Mouse (Mus musculus): ENCODE data around the gene Olfr1228. TPM values are rescaled to one million over a fixed set of nuclear protein-coding genes. Genes with fewer than 3 reads are reported as not detected.

Olfr1228 gene
- polyA plus RNA-seq (2015; fragmentation: Nextera tagmentation; extraction: Ambion mirVana): not detected in 2 replicates

DNA sequence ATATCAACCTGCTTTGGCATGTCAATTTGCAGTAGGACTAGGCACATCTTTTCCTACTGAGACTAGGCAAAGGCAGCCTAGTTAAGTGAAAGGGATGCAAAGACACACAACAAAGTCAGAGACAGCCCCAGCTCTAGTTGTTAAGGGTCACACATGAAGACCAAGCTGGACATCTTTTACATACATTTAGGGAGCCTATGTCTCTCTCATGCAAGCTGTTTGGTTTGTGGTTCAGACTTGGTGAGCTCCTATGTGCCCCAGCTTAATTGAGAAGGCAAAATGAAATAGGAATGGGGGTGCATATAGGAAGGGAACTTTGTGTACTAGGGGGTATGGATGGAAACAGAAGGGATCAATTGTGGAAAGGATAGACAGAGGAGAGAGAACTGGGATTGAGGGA lies at the start of gene Olfr1228:
Olfr1228 (minus strand) TSS at position 101 of the 400 bp plus-strand sequence.
- Histone ChIP-seq H3K27me3 (ENCODE audit: insufficient read depth, low read length) (no peaks in the 10 kb centered on the region), H3K27ac (no peak within 1 kb of the TSS), H3K36me3 (ENCODE audit: insufficient read depth, low read length) (no peaks in the 10 kb centered on the region), H3K9me3 (replicated peaks; ENCODE audit: low read length) (no peaks in the 10 kb centered on the region), H3K4me1 (replicated peaks; ENCODE audit: insufficient read depth, low read length) (no peaks in the 10 kb centered on the region), H3K9ac (ENCODE audit: low read depth, low read length) (no peak within 1 kb of the TSS), H3K4me3 (replicated peaks; ENCODE audit: low read depth, low read length) (no peak within 1 kb of the TSS), H3K4me2 (ENCODE audit: low read length) (no peak within 1 kb of the TSS)
- TF ChIP-seq CTCF (IDR thresholded peaks at IDR 0.05; ENCODE audit: low read depth): no peak
- DNase-seq (ENCODE audit: low spot score) (no peak), ATAC-seq (replicated peaks; ENCODE audit: low FRiP score, low read depth) (no peak)

GRCm38 (mm10) chr2:89297168-89297567 lies 43.3 kb upstream of the Olfr1228 start, which contains the start of gene Olfr1230:
Olfr1230 (minus strand) TSS chr2:89297268.
- DNase-seq (ENCODE audit: low spot score): no peak
- WGBS: 81% methylated on average over 1 of the region's 1 CpGs
- no peak for ATAC-seq (replicated peaks; ENCODE audit: low FRiP score, low read depth)
- Histone ChIP-seq H3K9me3 (replicated peaks; ENCODE audit: low read length) (no peaks in the 10 kb centered on the region), H3K27ac (no peak within 1 kb of the TSS), H3K4me2 (ENCODE audit: low read length) (no peak within 1 kb of the TSS), H3K4me3 (replicated peaks; ENCODE audit: low read depth, low read length) (no peak within 1 kb of the TSS), H3K4me1 (replicated peaks; ENCODE audit: insufficient read depth, low read length) (no peaks in the 10 kb centered on the region), H3K27me3 (ENCODE audit: insufficient read depth, low read length) (no peaks in the 10 kb centered on the region), H3K9ac (ENCODE audit: low read depth, low read length) (no peak within 1 kb of the TSS), H3K36me3 (ENCODE audit: insufficient read depth, low read length) (no peaks in the 10 kb centered on the region)
- TF ChIP-seq CTCF (IDR thresholded peaks at IDR 0.05; ENCODE audit: low read depth): no peak

DNA sequence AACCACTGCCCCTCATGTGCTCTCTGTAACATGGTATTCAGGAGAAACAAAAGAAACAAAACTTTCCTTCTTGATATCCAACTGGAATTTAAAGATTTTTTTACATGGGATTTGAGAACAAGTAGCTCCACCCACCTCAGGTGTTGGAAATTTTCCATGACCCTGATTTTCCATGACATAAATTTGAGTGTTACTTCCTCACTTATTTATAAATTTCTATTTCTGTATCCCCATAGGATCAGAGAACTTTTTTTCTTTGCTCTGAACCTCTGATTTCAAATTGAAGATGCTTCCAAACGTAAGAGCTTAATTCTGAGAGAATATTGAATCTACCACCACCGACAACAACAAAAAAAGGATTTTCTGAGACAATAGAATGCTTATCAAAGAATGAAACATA lies 34.1 kb upstream of the Olfr1228 start, which contains the start of gene Olfr1229:
Olfr1229 (minus strand) TSS at position 101 of the 400 bp plus-strand sequence.
- no peak within 1 kb of the TSS for H3K4me3 ChIP-seq (replicated peaks; ENCODE audit: low read depth, low read length)
- ATAC-seq (replicated peaks; ENCODE audit: low FRiP score, low read depth): no peak
- H3K36me3 ChIP-seq (ENCODE audit: insufficient read depth, low read length): no peaks in the 10 kb centered on the region
- no peak within 1 kb of the TSS for H3K4me2 ChIP-seq (ENCODE audit: low read length)
- no peak within 1 kb of the TSS for H3K27ac ChIP-seq
- TF ChIP-seq CTCF (IDR thresholded peaks at IDR 0.05; ENCODE audit: low read depth): no peak
- no peak for DNase-seq (ENCODE audit: low spot score)
- 80% methylated on average over 2 of the region's 2 CpGs for WGBS
- H3K4me1 ChIP-seq (replicated peaks; ENCODE audit: insufficient read depth, low read length): no peaks in the 10 kb centered on the region
- no peaks in the 10 kb centered on the region for H3K27me3 ChIP-seq (ENCODE audit: insufficient read depth, low read length)
- H3K9me3 ChIP-seq (replicated peaks; ENCODE audit: low read length): no peaks in the 10 kb centered on the region
- H3K9ac ChIP-seq (ENCODE audit: low read depth, low read length): no peak within 1 kb of the TSS

- no peaks in the 10 kb centered on the region for H3K36me3 ChIP-seq (ENCODE audit: insufficient read depth, low read length)
- no peaks in the 10 kb centered on the region for H3K27me3 ChIP-seq (ENCODE audit: insufficient read depth, low read length)
- no peak within 1 kb of the TSS for H3K4me3 ChIP-seq (replicated peaks; ENCODE audit: low read depth, low read length)
- H3K4me2 ChIP-seq (ENCODE audit: low read length): no peak within 1 kb of the TSS
- DNase-seq (ENCODE audit: low spot score): no peak
- H3K9me3 ChIP-seq (replicated peaks; ENCODE audit: low read length): no peaks in the 10 kb centered on the region
- no peaks in the 10 kb centered on the region for H3K4me1 ChIP-seq (replicated peaks; ENCODE audit: insufficient read depth, low read length)
- 59% methylated on average over 2 of the region's 2 CpGs for WGBS
- no peak within 1 kb of the TSS for H3K27ac ChIP-seq
- H3K9ac ChIP-seq (ENCODE audit: low read depth, low read length): no peak within 1 kb of the TSS
- no peak for TF ChIP-seq CTCF (IDR thresholded peaks at IDR 0.05; ENCODE audit: low read depth)
- no peak for ATAC-seq (replicated peaks; ENCODE audit: low FRiP score, low read depth)
These were observed 53.9 kb downstream of the Olfr1228 start, which contains the start of gene Olfr1226 for GRCm38 (mm10) chr2:89199948-89200347. Olfr1226 (minus strand) TSS chr2:89200048.

Other genes with a start within 250 kb of the Olfr1228 start
- gene Olfr1215, start 247.1 kb downstream of the Olfr1228 start, polyA plus RNA-seq (2015; fragmentation: Nextera tagmentation; extraction: Ambion mirVana): not detected in 2 replicates
- not detected in 2 replicates for gene Olfr1216, start 235.7 kb downstream of the Olfr1228 start, polyA plus RNA-seq (2015; fragmentation: Nextera tagmentation; extraction: Ambion mirVana)
- gene Olfr1217, start 222.0 kb downstream of the Olfr1228 start, polyA plus RNA-seq (2015; fragmentation: Nextera tagmentation; extraction: Ambion mirVana): not detected in 2 replicates
- not detected in 2 replicates for gene Olfr1218, start 192.9 kb downstream of the Olfr1228 start, polyA plus RNA-seq (2015; fragmentation: Nextera tagmentation; extraction: Ambion mirVana)
- not detected in 2 replicates for gene Olfr1219, start 170.5 kb downstream of the Olfr1228 start, polyA plus RNA-seq (2015; fragmentation: Nextera tagmentation; extraction: Ambion mirVana)
- not detected in 2 replicates for gene Olfr1220, start 147.2 kb downstream of the Olfr1228 start, polyA plus RNA-seq (2015; fragmentation: Nextera tagmentation; extraction: Ambion mirVana)
- not detected in 2 replicates for gene Olfr1221, start 136.8 kb downstream of the Olfr1228 start, polyA plus RNA-seq (2015; fragmentation: Nextera tagmentation; extraction: Ambion mirVana)
- gene Olfr1222, start 121.0 kb downstream of the Olfr1228 start, polyA plus RNA-seq (2015; fragmentation: Nextera tagmentation; extraction: Ambion mirVana): not detected in 2 replicates
- not detected in 2 replicates for gene Olfr1223, start 102.5 kb downstream of the Olfr1228 start, polyA plus RNA-seq (2015; fragmentation: Nextera tagmentation; extraction: Ambion mirVana)
- gene Olfr1224-ps1, start 90.0 kb downstream of the Olfr1228 start, polyA plus RNA-seq (2015; fragmentation: Nextera tagmentation; extraction: Ambion mirVana): not detected in 2 replicates
- gene Olfr1225, start 79.4 kb downstream of the Olfr1228 start, polyA plus RNA-seq (2015; fragmentation: Nextera tagmentation; extraction: Ambion mirVana): not detected in 2 replicates
- not detected in 2 replicates for gene Olfr1226, start 54.0 kb downstream of the Olfr1228 start, polyA plus RNA-seq (2015; fragmentation: Nextera tagmentation; extraction: Ambion mirVana)
- not detected in 2 replicates for gene Olfr1229, start 34.0 kb upstream of the Olfr1228 start, polyA plus RNA-seq (2015; fragmentation: Nextera tagmentation; extraction: Ambion mirVana)
- not detected in 2 replicates for gene Olfr1230, start 43.2 kb upstream of the Olfr1228 start, polyA plus RNA-seq (2015; fragmentation: Nextera tagmentation; extraction: Ambion mirVana)
- not detected in 2 replicates for gene Olfr1231, start 53.0 kb upstream of the Olfr1228 start, polyA plus RNA-seq (2015; fragmentation: Nextera tagmentation; extraction: Ambion mirVana)
- gene Olfr1232, start 75.6 kb upstream of the Olfr1228 start, polyA plus RNA-seq (2015; fragmentation: Nextera tagmentation; extraction: Ambion mirVana): not detected in 2 replicates
- gene Olfr1233, start 88.3 kb upstream of the Olfr1228 start, polyA plus RNA-seq (2015; fragmentation: Nextera tagmentation; extraction: Ambion mirVana): not detected in 2 replicates
- not detected in 2 replicates for gene Olfr1234, start 110.8 kb upstream of the Olfr1228 start, polyA plus RNA-seq (2015; fragmentation: Nextera tagmentation; extraction: Ambion mirVana)
- not detected in 2 replicates for gene Olfr1238, start 155.6 kb upstream of the Olfr1228 start, polyA plus RNA-seq (2015; fragmentation: Nextera tagmentation; extraction: Ambion mirVana)
- gene Olfr1239, start 166.3 kb upstream of the Olfr1228 start, polyA plus RNA-seq (2015; fragmentation: Nextera tagmentation; extraction: Ambion mirVana): not detected in 2 replicates
- not detected in 2 replicates for gene Olfr1240, start 188.9 kb upstream of the Olfr1228 start, polyA plus RNA-seq (2015; fragmentation: Nextera tagmentation; extraction: Ambion mirVana)
- not detected in 2 replicates for gene Olfr1241, start 233.1 kb upstream of the Olfr1228 start, polyA plus RNA-seq (2015; fragmentation: Nextera tagmentation; extraction: Ambion mirVana)
- gene Olfr1242, start 244.3 kb upstream of the Olfr1228 start, polyA plus RNA-seq (2015; fragmentation: Nextera tagmentation; extraction: Ambion mirVana): not detected in 2 replicates

All from kidney, postnatal 0 days (tissue).